Mouse (Mus musculus) liver, embryonic 14.5 days (tissue): ENCODE measurements around the gene Sdccag8.

Experiments used
- CTCF ChIP-seq: IDR thresholded peaks from 2 replicates; pipeline ENCODE4 v1.5.1; 2016; ENCODE audit warnings: antibody characterized with exemption, low read depth, control low read depth
- EP300 ChIP-seq: IDR thresholded peaks from 2 replicates; pipeline ENCODE4 v1.6.1; 2016; ENCODE audit warnings: antibody characterized with exemption, low read depth

DNA sequence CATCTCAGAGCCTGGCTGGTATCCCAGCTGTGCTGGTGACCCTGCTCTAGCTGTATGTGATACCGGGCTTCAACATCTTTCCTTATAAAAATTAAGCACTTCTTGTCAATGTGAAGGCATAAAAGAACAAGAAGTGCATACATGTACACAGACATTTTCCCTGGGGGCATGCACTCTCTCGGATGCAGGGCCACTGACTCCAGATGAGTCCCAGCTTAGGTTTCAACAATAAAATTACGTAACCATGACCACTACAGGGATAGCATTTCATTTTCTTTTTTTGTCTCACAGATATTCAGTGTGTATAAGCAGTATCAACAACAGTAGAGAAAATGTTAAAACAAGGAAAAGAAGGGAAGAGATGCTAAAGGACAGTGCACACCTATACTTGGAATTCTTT is 216.2 kb downstream of the Sdccag8 start:
- TF ChIP-seq CTCF (no peak), EP300 (no peak)
